ENCODE assay signal across 11 mouse cellular contexts in genomic region chr10:70901193-70901875, GRCm38 (mm10).
DNase-seq lines count a peak whose midpoint lies in the region; ATAC-seq lines count a peak whose summit lies in the region.
"Had no signal": no experiment of that assay in that cellular context is flagged by ENCODE, and none has a peak within 500 bp of the region (broad histone marks: within the 10 kb centered on the region; RNA-seq: fewer than 3 reads in every experiment).

No protein-coding gene starts in this region.

- intact Hi-C loops in left cerebral cortex, postnatal 14 days (cut with DNase I), result no loop called here

- DNase-seq in frontal cortex, postnatal 25 days (ENCODE audit: low spot score in 2 of 2), result no peak
- peak; percentile 21 to 59 for DNase-seq in frontal cortex, adult 2 months (ENCODE audit: extremely low spot score in 1 of 2, low spot score in 1 of 2)
- peak; percentile 49 to 62 for DNase-seq in left cerebral cortex, postnatal 14 days (ENCODE audit: low spot score in 2 of 2)
- peak; percentile 32 for DNase-seq in right cerebral cortex, postnatal 25 days
- no peak for DNase-seq in cerebellum, postnatal 25 days
- DNase-seq in cerebellum, adult 18-20 months, result no peak
- DNase-seq: kidney, postnatal 25 days had no signal

- no peaks in the 10 kb centered on the region for H3K27me3 ChIP-seq in liver, embryonic 12.5 days (replicated peaks)
- H3K27me3 ChIP-seq: hindbrain, embryonic 15.5 days; limb, embryonic 15.5 days had no signal

- H3K4me2 ChIP-seq in liver, embryonic 12.5 days, result no peak overlapping the region
- H3K4me2 ChIP-seq: hindbrain, embryonic 15.5 days; limb, embryonic 15.5 days had no signal

- no peak overlapping the region for H3K4me3 ChIP-seq in liver, embryonic 12.5 days
- H3K4me3 ChIP-seq: hindbrain, embryonic 15.5 days; limb, embryonic 15.5 days had no signal

- H3K4me1 ChIP-seq in liver, embryonic 12.5 days, result no peaks in the 10 kb centered on the region
- H3K4me1 ChIP-seq: hindbrain, embryonic 15.5 days; limb, embryonic 15.5 days had no signal

- no peaks in the 10 kb centered on the region for H3K36me3 ChIP-seq in liver, embryonic 12.5 days
- H3K36me3 ChIP-seq: hindbrain, embryonic 15.5 days; limb, embryonic 15.5 days had no signal

- ATAC-seq in frontal cortex, adult (ENCODE audit: low TSS enrichment), result peak; percentile 98
- ATAC-seq in liver, embryonic 12.5 days, result no peak

- WGBS in liver, embryonic 12.5 days (ENCODE audit: insufficient replicate concordance), result 76% methylated on average over 11 of the region's 11 CpGs

- no peak overlapping the region for H3K9ac ChIP-seq in liver, embryonic 12.5 days
- H3K9ac ChIP-seq: hindbrain, embryonic 15.5 days; limb, embryonic 15.5 days had no signal

- H3K27ac ChIP-seq in liver, embryonic 12.5 days, result no peak overlapping the region
- H3K27ac ChIP-seq: hindbrain, embryonic 15.5 days; limb, embryonic 15.5 days had no signal

- 0 out of 2 replicates have a peak, but pooled peaks cover 7% of the 10 kb centered on the region for H3K9me3 ChIP-seq in liver, embryonic 12.5 days (replicated peaks)
- H3K9me3 ChIP-seq: hindbrain, embryonic 15.5 days; limb, embryonic 15.5 days had no signal

Comparison
In these comparisons a context has a peak if more than half of its experiments do, and no peak if none do; other contexts are left out.
1. DNase-seq: peak in frontal cortex, adult 2 months (2 of 2), left cerebral cortex, postnatal 14 days (2 of 2) and right cerebral cortex, postnatal 25 days (single experiment); none in frontal cortex, postnatal 25 days (0 of 2), cerebellum, postnatal 25 days (0 of 2) and cerebellum, adult 18-20 months (0 of 2).